Mouse (Mus musculus) MEL (cell line): ENCODE results near the gene Arntl.
A peak's percentile ranks its signal among the peaks of the same experiment; 100 is the strongest.

Experiments used
- CTCF ChIP-seq, 3 experiments: IDR thresholded peaks in 2 of 3; conservative IDR thresholded peaks in 1 of 3; 2 replicates each; pipeline ENCODE4 v1.5.1; 2011 to 2012; ENCODE audit warnings: low read length in 3 of 3, low read depth in 2 of 3, mild to moderate bottlenecking in 2 of 3, improper control_type of control experiment in 1 of 3, inconsistent platforms in 1 of 3, mixed read lengths in 1 of 3, moderate library complexity in 1 of 3; ENCODE audit not compliant: control insufficient read depth in 1 of 3, insufficient read depth in 1 of 3, poor library complexity in 1 of 3, severe bottlenecking in 1 of 3
- E2F4 ChIP-seq: IDR thresholded peaks from 2 replicates; pipeline ENCODE4 v1.6.1; 2011; ENCODE audit warnings: low read depth, low read length, improper control_type of control experiment, borderline replicate concordance
- EP300 ChIP-seq, 2 experiments: IDR thresholded peaks; 2 replicates each; pipeline ENCODE4 v1.6.1; 2011; ENCODE audit warnings: improper control_type of control experiment in 2 of 2, low read length in 2 of 2, low read depth in 1 of 2, mild to moderate bottlenecking in 1 of 2
- ETS1 ChIP-seq: IDR thresholded peaks from 2 replicates; pipeline ENCODE4 v1.6.1; 2012; ENCODE audit warnings: low read depth, mild to moderate bottlenecking, inconsistent platforms, low read length, improper control_type of control experiment, moderate library complexity
- GABPA ChIP-seq: IDR thresholded peaks from 2 replicates; pipeline ENCODE4 v1.6.1; 2012; ENCODE audit warnings: low read depth, mild to moderate bottlenecking, inconsistent platforms, low read length, improper control_type of control experiment, moderate library complexity
- JUND ChIP-seq: IDR thresholded peaks from 2 replicates; pipeline ENCODE4 v1.6.1; 2011; ENCODE audit warnings: low read depth, mild to moderate bottlenecking, improper control_type of control experiment, low read length
- MAFK ChIP-seq: IDR thresholded peaks from 2 replicates; pipeline ENCODE4 v1.6.1; 2011; ENCODE audit warnings: low read depth, mild to moderate bottlenecking, low read length, improper control_type of control experiment, borderline replicate concordance
- MEF2A ChIP-seq: IDR thresholded peaks from 2 replicates; pipeline ENCODE4 v1.6.1; 2014; ENCODE audit warnings: low read depth, mild to moderate bottlenecking, inconsistent platforms, low read length, improper control_type of control experiment; ENCODE audit not compliant: poor library complexity, insufficient replicate concordance, severe bottlenecking; ENCODE audit errors: extremely low read depth
- MXI1 ChIP-seq: IDR thresholded peaks from 2 replicates; pipeline ENCODE4 v1.6.1; 2011; ENCODE audit warnings: mild to moderate bottlenecking, low read depth, low read length, improper control_type of control experiment
- NELFE ChIP-seq: IDR thresholded peaks from 2 replicates; pipeline ENCODE4 v1.6.1; 2011; ENCODE audit warnings: low read depth, low read length, improper control_type of control experiment
- POLR2A ChIP-seq, 2 experiments: IDR thresholded peaks; 2 replicates each; pipeline ENCODE4 v1.6.1; 2011 to 2012; ENCODE audit warnings: low read length in 2 of 2, mild to moderate bottlenecking in 2 of 2, control low read depth in 1 of 2, improper control_type of control experiment in 1 of 2, low read depth in 1 of 2, moderate library complexity in 1 of 2; ENCODE audit not compliant: control insufficient read depth in 1 of 2, insufficient read depth in 1 of 2, poor library complexity in 1 of 2
- TCF12 ChIP-seq: IDR thresholded peaks from 2 replicates; pipeline ENCODE4 v1.6.1; 2014; ENCODE audit warnings: low read depth, mild to moderate bottlenecking, inconsistent platforms, low read length, improper control_type of control experiment, moderate library complexity
- USF2 ChIP-seq, 2 experiments: IDR thresholded peaks; 2 replicates each; pipeline ENCODE4 v1.6.1; 2011 to 2012; ENCODE audit warnings: improper control_type of control experiment in 2 of 2, low read length in 2 of 2, borderline replicate concordance in 1 of 2, inconsistent platforms in 1 of 2, low read depth in 1 of 2, mild to moderate bottlenecking in 1 of 2; ENCODE audit not compliant: insufficient read depth in 1 of 2
- ZKSCAN1 ChIP-seq: IDR thresholded peaks from 2 replicates; pipeline ENCODE4 v1.6.1; 2012; ENCODE audit warnings: low read depth, mild to moderate bottlenecking, inconsistent platforms, low read length, improper control_type of control experiment, moderate library complexity

GRCm38 (mm10) chr7:113207471-113208387 is 464 bp downstream of the Arntl start:
- TF ChIP-seq POLR2A (IDR thresholded peaks at IDR 0.05; ENCODE audit: control insufficient read depth in 1 of 2, insufficient read depth in 1 of 2, low read depth in 1 of 2, low read length in 2 of 2, poor library complexity in 1 of 2) (peak in 1 of 2 experiments; percentile 39; a peak in 3 of 4 replicates), NELFE (no peak), MXI1 (no peak), CTCF (IDR thresholded peaks at IDR 0.05 in 2 of 3, conservative IDR thresholded peaks at IDR 0.05 in 1 of 3; ENCODE audit: control insufficient read depth in 1 of 3, insufficient read depth in 1 of 3, low read depth in 2 of 3, low read length in 3 of 3, poor library complexity in 1 of 3, severe bottlenecking in 1 of 3) (no peak), JUND (no peak), USF2 (IDR thresholded peaks at IDR 0.05; ENCODE audit: borderline replicate concordance in 1 of 2, insufficient read depth in 1 of 2, low read depth in 1 of 2, low read length in 2 of 2) (no peak), MEF2A (no peak), ETS1 (no peak), EP300 (IDR thresholded peaks at IDR 0.05; ENCODE audit: low read depth in 1 of 2, low read length in 2 of 2) (no peak), E2F4 (no peak), MAFK (no peak), TCF12 (no peak), GABPA (no peak), ZKSCAN1 (no peak)
